Mouse (Mus musculus): ENCODE data around the gene Lsm4. TPM values are rescaled to one million over a fixed set of nuclear protein-coding genes. Genes with fewer than 3 reads are reported as not detected.

Gene Lsm4
- total and polyA plus RNA-seq, 3 experiments = 152 to 2,024 (median 514) TPM

DNA sequence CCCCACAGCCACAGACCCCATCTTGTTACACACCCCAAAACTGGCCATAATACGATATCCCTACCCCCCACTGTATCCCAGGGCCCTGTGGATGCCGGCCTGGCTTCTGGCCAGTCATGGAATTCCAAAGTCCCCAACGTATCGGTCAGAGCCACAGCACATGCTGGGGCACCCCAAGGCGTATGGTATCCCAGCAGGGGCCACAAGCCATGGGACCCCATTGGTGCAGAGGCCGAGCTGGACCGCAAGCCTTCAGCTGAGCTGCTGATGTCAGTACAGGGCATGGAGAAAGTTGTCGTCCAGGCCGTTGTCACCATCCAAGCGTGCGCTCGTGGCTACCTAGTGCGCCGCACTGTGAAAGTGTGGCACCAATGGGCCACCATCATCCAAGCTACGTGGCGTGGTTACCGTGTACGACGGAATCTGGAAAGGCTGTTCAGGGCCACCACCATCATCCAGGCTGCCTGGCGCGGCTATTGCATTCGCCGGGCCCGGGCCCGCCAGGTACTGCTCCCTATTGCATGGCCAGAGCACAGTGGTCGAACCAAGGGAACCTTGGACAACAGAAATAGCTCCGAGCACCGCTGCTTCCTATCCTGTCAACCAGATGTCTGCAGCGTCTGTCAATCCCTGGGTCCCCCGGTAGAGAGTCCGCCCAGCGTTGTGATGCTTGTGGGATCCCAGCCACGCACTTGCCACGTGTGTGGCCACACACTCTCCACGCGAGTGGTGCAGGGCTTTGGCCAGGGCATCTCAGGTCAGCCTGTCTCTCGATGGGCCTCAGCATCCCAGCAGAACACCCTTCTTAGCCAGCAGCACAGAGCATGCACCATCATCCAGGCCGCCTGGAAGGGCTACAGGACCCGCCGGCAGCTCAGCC, 43.7 kb downstream of the Lsm4 start:
- Histone ChIP-seq H3K79me2 (ENCODE audit: control insufficient read depth, insufficient read depth, low read length, poor library complexity) (no peaks in the 10 kb centered on the region), H3K4me1 (ENCODE audit: control insufficient read depth in 1 of 2, insufficient read depth in 2 of 2, low read length in 2 of 2) (no peaks in the 10 kb centered on the region), H3K4me3 (ENCODE audit: control insufficient read depth in 1 of 2, insufficient read depth in 1 of 2, low read depth in 2 of 2, low read length in 2 of 2) (no peak overlapping the region), H3K36me3 (ENCODE audit: control insufficient read depth in 1 of 2, insufficient read depth in 2 of 2, low read length in 2 of 2) (no peaks in the 10 kb centered on the region), H3K9me3 (replicated peaks; ENCODE audit: insufficient read depth, low read length) (no peaks in the 10 kb centered on the region), H3K27ac (ENCODE audit: control insufficient read depth, low read depth, low read length) (no peak overlapping the region), H3K27me3 (ENCODE audit: control insufficient read depth in 1 of 2, insufficient read depth in 2 of 2, low read length in 2 of 2) (no peaks in the 10 kb centered on the region), H3K9ac (ENCODE audit: control insufficient read depth, low read depth, low read length, poor library complexity, severe bottlenecking) (no peak overlapping the region)
- DNase-seq (ENCODE audit: low read depth, low spot score) = no peak
- TF ChIP-seq SIN3A (IDR thresholded peaks at IDR 0.05; ENCODE audit: low read length) = no peak
- no peak for TF ChIP-seq POLR2AphosphoS2 (IDR thresholded peaks at IDR 0.05; ENCODE audit: low read length)
- no peak for TF ChIP-seq GATA1 (IDR thresholded peaks at IDR 0.05; ENCODE audit: low read depth, low read length)
- TF ChIP-seq GABPA (IDR thresholded peaks at IDR 0.05; ENCODE audit: low read depth, low read length) = no peak
- TF ChIP-seq ZMIZ1 (IDR thresholded peaks at IDR 0.05; ENCODE audit: low read depth, low read length) = no peak
- no peak for TF ChIP-seq MYB (IDR thresholded peaks at IDR 0.05; ENCODE audit: low read depth, low read length)
- TF ChIP-seq MAX (IDR thresholded peaks at IDR 0.05; ENCODE audit: low read length) = no peak
- no peak for TF ChIP-seq ZKSCAN1 (IDR thresholded peaks at IDR 0.05; ENCODE audit: low read depth, low read length)
- no peak for TF ChIP-seq E2F4 (IDR thresholded peaks at IDR 0.05; ENCODE audit: borderline replicate concordance, low read depth, low read length)
- no peak for TF ChIP-seq ZNF384 (IDR thresholded peaks at IDR 0.05; ENCODE audit: low read depth, low read length)
- no peak for TF ChIP-seq POLR2A (IDR thresholded peaks at IDR 0.05; ENCODE audit: control insufficient read depth in 1 of 2, insufficient read depth in 1 of 2, low read depth in 1 of 2, low read length in 2 of 2, poor library complexity in 1 of 2)
- no peak for TF ChIP-seq NELFE (IDR thresholded peaks at IDR 0.05; ENCODE audit: low read depth, low read length)
- no peak for TF ChIP-seq RCOR1 (IDR thresholded peaks at IDR 0.05; ENCODE audit: low read depth, low read length)
- no peak for TF ChIP-seq MAZ (IDR thresholded peaks at IDR 0.05; ENCODE audit: low read depth, low read length)

- peak; percentile 72 for DNase-seq (ENCODE audit: low read depth, low spot score)
- no peak for TF ChIP-seq POLR2AphosphoS5 (IDR thresholded peaks at IDR 0.05; ENCODE audit: borderline replicate concordance, low read depth, low read length)
- TF ChIP-seq MEF2A (IDR thresholded peaks at IDR 0.05; ENCODE audit: extremely low read depth, insufficient replicate concordance, low read depth, low read length, poor library complexity, severe bottlenecking) = no peak
- no peak for TF ChIP-seq GATA1 (IDR thresholded peaks at IDR 0.05; ENCODE audit: low read depth, low read length)
- 0 out of 2 replicates have a peak, but pooled peaks have one; percentile 15 for TF ChIP-seq NRF1 (IDR thresholded peaks at IDR 0.05; ENCODE audit: insufficient read depth, low read depth, low read length, poor library complexity, severe bottlenecking)
- TF ChIP-seq RAD21 (IDR thresholded peaks at IDR 0.05; ENCODE audit: low read depth, low read length) = peak; percentile 66
- TF ChIP-seq CTCF (IDR thresholded peaks at IDR 0.05 in 2 of 3, conservative IDR thresholded peaks at IDR 0.05 in 1 of 3; ENCODE audit: control insufficient read depth in 1 of 3, insufficient read depth in 1 of 3, low read depth in 2 of 3, low read length in 3 of 3, poor library complexity in 1 of 3, severe bottlenecking in 1 of 3) = peak; percentile 84 to 96 (median 85)
- TF ChIP-seq ZC3H11A (IDR thresholded peaks at IDR 0.05; ENCODE audit: low read depth, low read length) = peak; percentile 45; the same call in 1 of the 2 replicates
- TF ChIP-seq SMC3 (IDR thresholded peaks at IDR 0.05; ENCODE audit: low read depth, low read length) = peak; percentile 60
Measured at GRCm38 (mm10) chr8:70718297-70718696, 45.2 kb downstream of the Lsm4 start, which contains the start of gene Gm3336. Gene Gm3336 (plus strand): TSS chr8:70718543.

More at GRCm38 (mm10) chr8:70718297-70718696, 45.2 kb downstream of the Lsm4 start, which contains the start of gene Gm3336:
- H3K4me3 ChIP-seq (ENCODE audit: control insufficient read depth in 1 of 2, insufficient read depth in 1 of 2, low read depth in 2 of 2, low read length in 2 of 2) = no peak within 1 kb of the TSS
- H3K9me3 ChIP-seq (replicated peaks; ENCODE audit: insufficient read depth, low read length) = no peaks in the 10 kb centered on the region
- no peaks in the 10 kb centered on the region for H3K79me2 ChIP-seq (ENCODE audit: control insufficient read depth, insufficient read depth, low read length, poor library complexity)
- no peaks in the 10 kb centered on the region for H3K36me3 ChIP-seq (ENCODE audit: control insufficient read depth in 1 of 2, insufficient read depth in 2 of 2, low read length in 2 of 2)
- H3K4me1 ChIP-seq (ENCODE audit: control insufficient read depth in 1 of 2, insufficient read depth in 2 of 2, low read length in 2 of 2) = no peaks in the 10 kb centered on the region
- no peaks in the 10 kb centered on the region for H3K27me3 ChIP-seq (ENCODE audit: control insufficient read depth in 1 of 2, insufficient read depth in 2 of 2, low read length in 2 of 2)
- no peak within 1 kb of the TSS for H3K27ac ChIP-seq (ENCODE audit: control insufficient read depth, low read depth, low read length)
- peak within 1 kb of the TSS; percentile 0; the same call in 1 of the 2 replicates for H3K9ac ChIP-seq (ENCODE audit: control insufficient read depth, low read depth, low read length, poor library complexity, severe bottlenecking)

Data from MEL (cell line).